Mouse (Mus musculus) MEL (cell line): ENCODE data around the gene Stk25.

Experiments used
- CTCF ChIP-seq, 3 experiments: IDR thresholded peaks in 2 of 3; conservative IDR thresholded peaks in 1 of 3; 2 replicates each; pipeline ENCODE4 v1.5.1; 2011 to 2012; ENCODE audit warnings: low read length in 3 of 3, low read depth in 2 of 3, mild to moderate bottlenecking in 2 of 3, improper control_type of control experiment in 1 of 3, inconsistent platforms in 1 of 3, mixed read lengths in 1 of 3, moderate library complexity in 1 of 3; ENCODE audit not compliant: control insufficient read depth in 1 of 3, insufficient read depth in 1 of 3, poor library complexity in 1 of 3, severe bottlenecking in 1 of 3
- EP300 ChIP-seq, 2 experiments: IDR thresholded peaks; 2 replicates each; pipeline ENCODE4 v1.6.1; 2011; ENCODE audit warnings: improper control_type of control experiment in 2 of 2, low read length in 2 of 2, low read depth in 1 of 2, mild to moderate bottlenecking in 1 of 2
- GATA1 ChIP-seq: IDR thresholded peaks from 2 replicates; pipeline ENCODE4 v1.6.1; 2011; ENCODE audit warnings: low read depth, low read length, improper control_type of control experiment
- JUND ChIP-seq: IDR thresholded peaks from 2 replicates; pipeline ENCODE4 v1.6.1; 2011; ENCODE audit warnings: low read depth, mild to moderate bottlenecking, improper control_type of control experiment, low read length
- MAX ChIP-seq: IDR thresholded peaks from 2 replicates; pipeline ENCODE4 v1.6.1; 2011; ENCODE audit warnings: low read length, improper control_type of control experiment
- MEF2A ChIP-seq: IDR thresholded peaks from 2 replicates; pipeline ENCODE4 v1.6.1; 2014; ENCODE audit warnings: low read depth, mild to moderate bottlenecking, inconsistent platforms, low read length, improper control_type of control experiment; ENCODE audit not compliant: poor library complexity, insufficient replicate concordance, severe bottlenecking; ENCODE audit errors: extremely low read depth
- NRF1 ChIP-seq: IDR thresholded peaks from 2 replicates; pipeline ENCODE4 v1.6.1; 2014; ENCODE audit warnings: low read depth, mild to moderate bottlenecking, inconsistent platforms, low read length, improper control_type of control experiment, moderate library complexity; ENCODE audit not compliant: poor library complexity, insufficient read depth, severe bottlenecking
- POLR2A ChIP-seq, 2 experiments: IDR thresholded peaks; 2 replicates each; pipeline ENCODE4 v1.6.1; 2011 to 2012; ENCODE audit warnings: low read length in 2 of 2, mild to moderate bottlenecking in 2 of 2, control low read depth in 1 of 2, improper control_type of control experiment in 1 of 2, low read depth in 1 of 2, moderate library complexity in 1 of 2; ENCODE audit not compliant: control insufficient read depth in 1 of 2, insufficient read depth in 1 of 2, poor library complexity in 1 of 2
- RAD21 ChIP-seq: IDR thresholded peaks from 2 replicates; pipeline ENCODE4 v1.6.1; 2011; ENCODE audit warnings: mild to moderate bottlenecking, low read depth, low read length, improper control_type of control experiment
- SMC3 ChIP-seq: IDR thresholded peaks from 2 replicates; pipeline ENCODE4 v1.6.1; 2011; ENCODE audit warnings: low read depth, low read length, improper control_type of control experiment
- TCF12 ChIP-seq: IDR thresholded peaks from 2 replicates; pipeline ENCODE4 v1.6.1; 2014; ENCODE audit warnings: low read depth, mild to moderate bottlenecking, inconsistent platforms, low read length, improper control_type of control experiment, moderate library complexity
- USF1 ChIP-seq: IDR thresholded peaks from 2 replicates; pipeline ENCODE4 v1.6.1; 2014; ENCODE audit warnings: low read depth, mild to moderate bottlenecking, inconsistent platforms, low read length, improper control_type of control experiment, moderate library complexity
- USF2 ChIP-seq, 2 experiments: IDR thresholded peaks; 2 replicates each; pipeline ENCODE4 v1.6.1; 2011 to 2012; ENCODE audit warnings: improper control_type of control experiment in 2 of 2, low read length in 2 of 2, borderline replicate concordance in 1 of 2, inconsistent platforms in 1 of 2, low read depth in 1 of 2, mild to moderate bottlenecking in 1 of 2; ENCODE audit not compliant: insufficient read depth in 1 of 2

DNA sequence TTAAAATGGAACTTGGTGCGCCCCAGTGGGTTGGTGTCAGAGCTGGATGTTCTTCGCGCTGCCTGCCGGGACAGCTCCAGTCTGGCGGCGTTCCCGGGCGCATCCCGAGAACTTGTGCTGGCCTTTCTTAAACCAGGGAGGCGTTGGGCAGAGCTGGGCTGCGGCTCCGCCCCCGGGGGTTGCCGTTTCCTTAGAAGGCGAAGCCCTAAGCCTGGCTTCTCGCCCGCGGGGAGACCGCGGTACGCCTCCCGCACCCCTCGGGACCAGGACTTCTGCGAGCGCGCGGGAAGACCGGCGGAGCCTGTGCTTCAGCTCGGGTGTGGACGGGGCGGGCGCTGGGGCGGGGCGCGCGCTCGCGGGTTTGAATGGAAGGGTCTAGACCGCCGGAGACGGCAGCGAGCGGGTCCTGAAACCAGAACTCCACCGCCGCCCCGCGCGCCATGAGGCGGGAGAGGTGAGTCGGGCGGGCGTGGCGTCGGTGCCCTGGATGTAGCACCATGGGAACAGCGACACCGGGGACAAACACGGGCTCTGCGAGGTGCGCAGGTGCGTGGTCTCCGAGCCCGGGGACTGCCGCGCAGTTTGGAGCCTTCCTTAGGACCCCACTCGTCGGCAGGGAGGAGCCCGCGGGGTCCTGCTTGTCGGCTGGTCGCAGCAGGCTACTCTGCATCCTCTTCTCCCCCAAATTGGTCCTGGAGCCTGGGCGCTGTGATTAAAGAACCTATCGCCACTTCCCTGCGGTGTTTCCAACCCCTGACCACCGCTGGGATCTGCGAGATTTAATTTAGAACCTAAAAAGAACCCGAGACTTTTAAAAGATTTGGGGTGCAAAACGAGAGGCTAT, 27.2 kb upstream of the Stk25 start, which contains the start of gene Bok:
- TF ChIP-seq JUND (no peak), CTCF (IDR thresholded peaks at IDR 0.05 in 2 of 3, conservative IDR thresholded peaks at IDR 0.05 in 1 of 3; ENCODE audit: control insufficient read depth in 1 of 3, insufficient read depth in 1 of 3, low read depth in 2 of 3, low read length in 3 of 3, poor library complexity in 1 of 3, severe bottlenecking in 1 of 3) (no peak), USF2 (IDR thresholded peaks at IDR 0.05; ENCODE audit: borderline replicate concordance in 1 of 2, insufficient read depth in 1 of 2, low read depth in 1 of 2, low read length in 2 of 2) (no peak), MEF2A (no peak), EP300 (IDR thresholded peaks at IDR 0.05; ENCODE audit: low read depth in 1 of 2, low read length in 2 of 2) (no peak), NRF1 (no peak), USF1 (no peak), MAX (no peak), SMC3 (no peak), GATA1 (no peak), TCF12 (no peak), POLR2A (IDR thresholded peaks at IDR 0.05; ENCODE audit: control insufficient read depth in 1 of 2, insufficient read depth in 1 of 2, low read depth in 1 of 2, low read length in 2 of 2, poor library complexity in 1 of 2) (no peak), RAD21 (no peak)
